Mouse (Mus musculus): Measurements from ENCODE around the gene Nudt3.

Gene Nudt3

GRCm38 (mm10) chr17:27623360-27624326, at the start of gene Nudt3:
Gene Nudt3, minus strand, starts transcription at chr17:27623495.
- CTCF ChIA-PET: interaction anchor here (0.8 kb wide), 1 partner anchor 58 kb away, joined by 3 read pairs; the partner anchor contains the start of gene AI413582

GRCm38 (mm10) chr17:27671720-27672119, 48.4 kb upstream of the Nudt3 start:
- CTCF ChIA-PET: no interaction called here

GRCm38 (mm10) chr17:27658767-27659166, 35.5 kb upstream of the Nudt3 start:
- CTCF ChIA-PET: interaction anchor here (0.6 to 0.8 kb wide), 2 partner anchors 44 to 1287 kb away, joined by 4 to 6 read pairs; no protein-coding TSS in a partner anchor

- CTCF ChIA-PET: interaction anchor here (0.8 kb wide), 1 partner anchor 436 kb away, joined by 13 read pairs; no protein-coding TSS in a partner anchor
Measured at GRCm38 (mm10) chr17:27657123-27657522, 33.8 kb upstream of the Nudt3 start.

GRCm38 (mm10) chr17:27656414-27656813, 33.1 kb upstream of the Nudt3 start:
- CTCF ChIA-PET: no interaction called here

GRCm38 (mm10) chr17:27656011-27656399, 32.7 kb upstream of the Nudt3 start:
- CTCF ChIA-PET: no interaction called here

GRCm38 (mm10) chr17:27655089-27656010, 32.1 kb upstream of the Nudt3 start, which contains the start of gene Pacsin1:
Gene Pacsin1, plus strand, starts transcription at chr17:27655509.
- CTCF ChIA-PET: no interaction called here

- CTCF ChIA-PET: no interaction called here
Measured at GRCm38 (mm10) chr17:27653253-27653959, 30.1 kb upstream of the Nudt3 start.

- CTCF ChIA-PET: interaction anchor here (0.7 kb wide), 1 partner anchor 109 kb away, joined by 4 read pairs; no protein-coding TSS in a partner anchor
Measured at GRCm38 (mm10) chr17:27652046-27652790, 28.9 kb upstream of the Nudt3 start.

- CTCF ChIA-PET: interaction anchor here (0.5 kb wide), 1 partner anchor 198 kb away, joined by 3 read pairs; no protein-coding TSS in a partner anchor
Measured at GRCm38 (mm10) chr17:27650586-27650985, 27.3 kb upstream of the Nudt3 start.

GRCm38 (mm10) chr17:27650160-27650559, 26.9 kb upstream of the Nudt3 start:
- CTCF ChIA-PET: interaction anchor here (0.5 kb wide), 1 partner anchor 197 kb away, joined by 3 read pairs; no protein-coding TSS in a partner anchor

- CTCF ChIA-PET: no interaction called here
Measured at GRCm38 (mm10) chr17:27645807-27646206, 22.5 kb upstream of the Nudt3 start.

- CTCF ChIA-PET: interaction anchor here (0.6 kb wide), 2 partner anchors 65 to 647 kb away, joined by 3 read pairs; no protein-coding TSS in a partner anchor
Measured at GRCm38 (mm10) chr17:27644572-27644971, 21.3 kb upstream of the Nudt3 start.

- CTCF ChIA-PET: no interaction called here
Measured at GRCm38 (mm10) chr17:27643756-27644155, 20.5 kb upstream of the Nudt3 start.

GRCm38 (mm10) chr17:27643101-27643500, 19.8 kb upstream of the Nudt3 start:
- CTCF ChIA-PET: no interaction called here

GRCm38 (mm10) chr17:27642491-27643062, 19.3 kb upstream of the Nudt3 start:
- CTCF ChIA-PET: no interaction called here

- CTCF ChIA-PET: interaction anchor here (0.7 kb wide), 1 partner anchor 65 kb away, joined by 4 read pairs; no protein-coding TSS in a partner anchor
Measured at GRCm38 (mm10) chr17:27639851-27640250, 16.6 kb upstream of the Nudt3 start.

- CTCF ChIA-PET: interaction anchor here (0.6 kb wide), 1 partner anchor 143 kb away, joined by 3 read pairs; no protein-coding TSS in a partner anchor
Measured at GRCm38 (mm10) chr17:27638921-27639332, 15.6 kb upstream of the Nudt3 start.

- CTCF ChIA-PET: interaction anchor here (0.6 kb wide), 1 partner anchor 204 kb away, joined by 4 read pairs; no protein-coding TSS in a partner anchor
Measured at GRCm38 (mm10) chr17:27637333-27637732, 14.0 kb upstream of the Nudt3 start.
